Mouse (Mus musculus) stomach, embryonic 14.5 days (tissue): Measurements from ENCODE around the gene Ceacam13. TPM values are rescaled to one million over a fixed set of nuclear protein-coding genes. Genes with fewer than 3 reads are reported as not detected.
"Not testable (repeated sequence)": the region's sequence is repeated elsewhere in the genome, so short reads cannot be mapped to it uniquely, and the experiment has no call there.

ENCODE experiments used
- ATAC-seq: fragments of 200-750 bp; cut with Nextera tagmentation; 2 replicates; pipeline ENCODE4 v1.8.0; 2017; ENCODE audit warnings: low read depth, moderate TSS enrichment; ENCODE audit not compliant: insufficient number of reproducible peaks, insufficient read depth, low FRiP score
- H3K27ac ChIP-seq: fragments of 300-500 bp; sonication (generic); 2 replicates; pipeline ENCODE4 v1.5.1; 2014; ENCODE audit warnings: mild to moderate bottlenecking, low read length, moderate library complexity, mixed read lengths
- H3K27me3 ChIP-seq: fragments of 300-500 bp; sonication (generic); 2 replicates; pipeline ENCODE4 v1.6.1; 2014; ENCODE audit warnings: low read length, control low read depth, mixed read lengths; ENCODE audit not compliant: control insufficient read depth, insufficient read depth
- H3K36me3 ChIP-seq: fragments of 300-500 bp; sonication (generic); 2 replicates; pipeline ENCODE4 v1.6.1; 2014; ENCODE audit warnings: mild to moderate bottlenecking, control low read depth, low read length, moderate library complexity, mixed read lengths; ENCODE audit not compliant: control insufficient read depth, insufficient read depth
- H3K4me1 ChIP-seq: fragments of 300-500 bp; sonication (generic); 2 replicates; pipeline ENCODE4 v1.6.1; 2014; ENCODE audit warnings: low read length, control low read depth, mixed read lengths; ENCODE audit not compliant: control insufficient read depth, insufficient read depth
- H3K4me2 ChIP-seq: fragments of 300-500 bp; sonication (generic); replicated peaks from 2 replicates; pipeline ENCODE4 v1.6.1; 2014; ENCODE audit warnings: low read depth, low read length, control low read depth
- H3K4me3 ChIP-seq: fragments of 300-500 bp; sonication (generic); 2 replicates; pipeline ENCODE4 v1.5.1; 2014; ENCODE audit warnings: low read depth, low read length, control low read depth
- H3K9ac ChIP-seq: fragments of 300-500 bp; sonication (generic); replicated peaks from 2 replicates; pipeline ENCODE4 v1.6.1; 2014; ENCODE audit warnings: low read depth, mild to moderate bottlenecking, control low read depth, low read length, moderate library complexity, mixed read lengths
- H3K9me3 ChIP-seq: fragments of 300-500 bp; sonication (generic); 2 replicates; pipeline ENCODE4 v1.6.1; 2016; ENCODE audit warnings: low read depth, low read length, control low read depth; ENCODE audit not compliant: control insufficient read depth
- WGBS: fragments of 180-500 bp; shearing (Covaris S2); extraction: QIAGEN DNeasy Blood & Tissue Kit; methylation state at CpG from one replicate; pipeline ENCODE4 v1.1.7; 2014; 5-methylcytosine and 5-hydroxymethylcytosine counted together
- microRNA-seq: library from miRNA; unstranded; fragments of <30 nt; microRNA quantifications from one replicate; pipeline ENCODE4, GENCODE M21; 2016
- polyA plus RNA-seq: library from polyadenylated mRNA; unstranded; fragments of >200 nt; fragmentation: Nextera tagmentation; extraction: Ambion mirVana; gene quantifications from 2 replicates; pipeline ENCODE4 v1.2.1, GENCODE M21; 2014

The Ceacam13 gene
- not detected in 2 replicates for polyA plus RNA-seq

DNA sequence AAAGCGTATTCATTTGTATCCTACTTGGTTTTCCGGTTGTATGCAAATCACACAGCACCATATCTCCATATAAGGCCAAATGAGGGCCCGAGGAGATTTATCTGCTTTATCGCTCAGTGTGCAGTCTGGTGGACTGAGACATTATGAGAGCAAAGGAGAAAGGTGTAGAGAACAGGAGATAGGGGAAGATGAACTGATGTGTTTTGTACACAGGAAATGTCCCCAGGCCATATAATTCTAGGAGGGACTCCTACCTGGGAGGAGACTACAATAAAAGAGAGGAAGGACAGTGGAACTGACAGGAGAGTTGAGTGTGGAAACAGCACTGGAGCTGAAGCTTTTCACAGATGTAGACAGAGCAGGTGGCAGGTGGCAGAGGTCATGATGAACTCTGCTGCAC is at the start of gene Ceacam13:
Gene Ceacam13 (plus strand): TSS at position 301 of the 400 bp plus-strand sequence.
- H3K27ac ChIP-seq = no peak within 1 kb of the TSS
- 76% methylated on average over 4 of the region's 4 CpGs for WGBS

DNA sequence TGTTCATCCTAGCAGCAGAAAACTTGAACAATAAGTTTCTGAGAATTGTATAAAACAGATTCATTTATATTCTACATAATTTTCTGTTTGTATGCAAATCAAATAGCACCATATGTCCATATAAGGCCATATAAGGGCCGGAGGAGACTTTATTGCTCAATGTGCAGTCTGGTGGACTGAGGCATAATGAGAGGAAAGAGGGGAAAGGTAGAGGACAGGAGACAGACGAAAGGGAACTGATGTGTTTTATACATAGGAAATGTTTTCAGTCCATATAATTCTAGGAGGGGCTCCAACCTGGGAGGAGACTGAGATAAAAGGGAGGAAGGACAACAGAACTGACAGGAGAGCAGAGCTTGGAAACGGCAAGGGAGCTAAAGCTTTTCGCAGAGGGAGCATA is 37.9 kb upstream of the Ceacam13 start, which contains the start of gene Ceacam11:
Gene Ceacam11 (plus strand): TSS at position 301 of the 400 bp plus-strand sequence.
- peaks cover 15% of the 10 kb centered on the region; the same call in 1 of the 2 replicates for H3K9me3 ChIP-seq
- no peak for ATAC-seq
- H3K36me3 ChIP-seq = no peaks in the 10 kb centered on the region
- no peak within 1 kb of the TSS for H3K9ac ChIP-seq
- 78% methylated on average over 4 of the region's 4 CpGs for WGBS
- H3K27me3 ChIP-seq = no peaks in the 10 kb centered on the region
- H3K27ac ChIP-seq = no peak within 1 kb of the TSS
- H3K4me2 ChIP-seq = no peak within 1 kb of the TSS
- no peaks in the 10 kb centered on the region for H3K4me1 ChIP-seq
- no peak within 1 kb of the TSS for H3K4me3 ChIP-seq

More for the DNA sequence above, at the start of gene Ceacam13:
- Histone ChIP-seq H3K4me3 (no peak within 1 kb of the TSS), H3K9me3 (no peaks in the 10 kb centered on the region; the same call in 1 of the 2 replicates), H3K9ac (no peak within 1 kb of the TSS), H3K36me3 (no peaks in the 10 kb centered on the region), H3K4me1 (no peaks in the 10 kb centered on the region), H3K4me2 (no peak within 1 kb of the TSS), H3K27me3 (no peaks in the 10 kb centered on the region)
- no peak for ATAC-seq

DNA sequence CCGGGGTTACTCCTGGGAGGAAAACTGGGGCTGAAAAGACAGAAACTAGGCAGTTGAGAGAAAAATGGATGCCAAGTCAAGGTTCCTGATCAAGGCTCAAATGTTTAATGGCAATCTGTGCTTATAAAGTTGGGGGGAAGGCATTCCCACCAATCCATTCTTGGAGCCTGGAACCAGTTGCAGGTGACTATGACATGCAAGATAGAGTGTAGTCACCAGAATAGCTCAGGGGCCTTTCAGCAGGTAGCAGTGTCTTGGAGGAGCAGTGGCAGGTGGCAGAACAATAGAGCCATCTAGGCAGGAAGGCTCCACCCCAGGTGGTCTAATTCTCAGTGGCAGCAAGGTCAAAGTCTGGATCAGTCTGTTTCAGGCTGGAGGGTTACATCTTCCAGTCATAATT is 8.6 kb upstream of the Ceacam13 start:
- not testable (repeated sequence) for H3K4me3 ChIP-seq, H3K9me3 ChIP-seq, ATAC-seq, H3K9ac ChIP-seq, H3K27ac ChIP-seq, H3K4me2 ChIP-seq, H3K36me3 ChIP-seq, H3K4me1 ChIP-seq, H3K27me3 ChIP-seq
- 86% methylated on average over 1 of the region's 1 CpGs for WGBS

DNA sequence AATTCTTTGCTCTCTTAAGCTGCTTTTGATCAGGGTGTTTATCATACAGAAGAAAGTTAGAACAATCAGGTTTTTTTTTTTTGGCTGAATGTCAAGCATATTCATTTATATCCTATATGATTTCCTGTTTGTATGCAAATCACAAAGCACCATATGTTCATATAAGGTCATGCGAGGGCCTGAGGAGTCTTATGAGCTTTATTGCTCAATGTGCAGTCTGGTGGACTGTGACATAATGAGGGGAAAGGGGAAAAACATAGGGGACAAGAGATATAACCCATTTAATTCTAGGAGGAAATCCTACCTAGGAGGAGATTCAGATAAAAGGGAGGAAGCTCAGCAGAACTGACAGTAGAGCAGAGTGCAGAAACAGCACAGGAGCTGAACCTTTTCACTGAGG is 55.9 kb downstream of the Ceacam13 start, which contains the start of gene Ceacam12:
Gene Ceacam12 (plus strand): TSS at position 301 of the 400 bp plus-strand sequence.
- Histone ChIP-seq H3K4me3 (no peak within 1 kb of the TSS), H3K27ac (no peak within 1 kb of the TSS), H3K9ac (no peak within 1 kb of the TSS), H3K36me3 (no peaks in the 10 kb centered on the region), H3K4me2 (no peak within 1 kb of the TSS), H3K27me3 (no peaks in the 10 kb centered on the region), H3K9me3 (peaks cover 10% of the 10 kb centered on the region), H3K4me1 (no peaks in the 10 kb centered on the region)
- 66% methylated on average over 1 of the region's 1 CpGs for WGBS
- no peak for ATAC-seq

Small RNA genes lying within 50 kb of the gene (microRNA-seq; reads per million reads assigned to microRNA genes)
- gene Gm22414 = not detected

Other genes with a start within 250 kb of the Ceacam13 start
- gene Ceacam14, start 197.3 kb upstream of the Ceacam13 start, polyA plus RNA-seq = not detected in 2 replicates
- gene Gm5155, start 138.1 kb upstream of the Ceacam13 start, polyA plus RNA-seq = not detected in 2 replicates
- not detected in 2 replicates for gene Ceacam11, start 37.8 kb upstream of the Ceacam13 start, polyA plus RNA-seq
- not detected in 2 replicates for gene Ceacam12, start 56.0 kb downstream of the Ceacam13 start, polyA plus RNA-seq
- not detected in 2 replicates for gene Igfl3, start 166.6 kb downstream of the Ceacam13 start, polyA plus RNA-seq
- not detected in 2 replicates for gene Mill1, start 235.5 kb downstream of the Ceacam13 start, polyA plus RNA-seq